7 mouse cellular contexts compared by ENCODE assay signal in the genomic region with DNA sequence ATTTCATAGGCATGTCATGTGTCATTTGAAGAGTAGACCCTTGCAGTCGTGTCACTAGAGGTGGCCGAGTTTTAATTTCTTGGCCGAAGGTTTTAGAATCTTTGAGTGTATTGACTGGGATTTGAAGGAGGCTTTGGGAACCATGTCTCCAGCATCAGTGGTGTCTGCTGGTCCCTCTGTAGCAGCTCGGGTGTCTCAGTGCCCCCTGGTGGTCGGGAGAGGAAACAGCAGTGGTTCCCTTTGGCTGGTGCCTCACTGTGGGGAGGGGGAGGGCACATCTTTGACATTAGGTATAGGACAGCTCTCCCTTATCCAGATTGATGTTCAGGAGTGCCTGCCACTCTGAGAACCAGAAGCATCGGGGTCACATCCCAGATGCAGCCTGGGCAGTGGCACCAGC. TPM values are rescaled to one million over a fixed set of nuclear protein-coding genes. Genes with fewer than 3 reads are reported as not detected.
A peak's percentile ranks its signal among the peaks of the same experiment; 100 is the strongest.
DNase-seq lines count a peak whose midpoint lies in the region; ATAC-seq lines count a peak whose summit lies in the region.

No protein-coding gene starts in this region.

- no peak overlapping the region for H3K4me3 ChIP-seq in midbrain, embryonic 14.5 days (replicated peaks; ENCODE audit: low read depth, low read length)
- no peak overlapping the region for H3K4me3 ChIP-seq in midbrain, embryonic 15.5 days
- no peak overlapping the region for H3K4me3 ChIP-seq in kidney, embryonic 14.5 days (ENCODE audit: low read length)
- no peak overlapping the region for H3K4me3 ChIP-seq in liver, embryonic 13.5 days (replicated peaks)

- H3K36me3 ChIP-seq in midbrain, embryonic 14.5 days (ENCODE audit: control insufficient read depth, insufficient read depth, low read length), result peaks cover 21% of the 10 kb centered on the region; the same call in 1 of the 2 replicates
- no peaks in the 10 kb centered on the region for H3K36me3 ChIP-seq in midbrain, embryonic 15.5 days (replicated peaks)
- peaks cover 30% of the 10 kb centered on the region for H3K36me3 ChIP-seq in kidney, embryonic 14.5 days (ENCODE audit: control insufficient read depth, insufficient read depth, low read length)
- H3K36me3 ChIP-seq in liver, embryonic 13.5 days, result peaks cover 71% of the 10 kb centered on the region

- H3K27me3 ChIP-seq in midbrain, embryonic 14.5 days (ENCODE audit: control insufficient read depth, insufficient read depth, low read length), result no peaks in the 10 kb centered on the region
- H3K27me3 ChIP-seq in midbrain, embryonic 15.5 days (replicated peaks), result no peaks in the 10 kb centered on the region
- H3K27me3 ChIP-seq in kidney, embryonic 14.5 days (ENCODE audit: control insufficient read depth, insufficient read depth, low read length), result no peaks in the 10 kb centered on the region
- no peaks in the 10 kb centered on the region for H3K27me3 ChIP-seq in liver, embryonic 13.5 days

- DNase-seq in midbrain, embryonic 14.5 days, result peak; percentile 71
- peak; percentile 58 for DNase-seq in T-cell, adult 2 months (ENCODE audit: low spot score)
- DNase-seq in liver, embryonic 13.5 days, result peak; percentile 53
- peak; percentile 58 for DNase-seq in right cerebral cortex, postnatal 14 days

- ATAC-seq in midbrain, embryonic 14.5 days (ENCODE audit: low FRiP score, low TSS enrichment), result no peak
- ATAC-seq in midbrain, embryonic 15.5 days (replicated peaks), result no peak
- peak; percentile 44 for ATAC-seq in common myeloid progenitor, adult 5-6 weeks (replicated peaks; ENCODE audit: low read depth, poor library complexity, severe bottlenecking)
- ATAC-seq in kidney, embryonic 14.5 days (ENCODE audit: low FRiP score, low TSS enrichment), result peak; percentile 21; the same call in 1 of the 2 replicates
- no peak for ATAC-seq in liver, embryonic 13.5 days (ENCODE audit: low read depth)

- H3K4me1 ChIP-seq in midbrain, embryonic 14.5 days (ENCODE audit: control insufficient read depth, insufficient read depth, low read length), result peaks cover 11% of the 10 kb centered on the region
- peaks cover 11% of the 10 kb centered on the region for H3K4me1 ChIP-seq in midbrain, embryonic 15.5 days
- H3K4me1 ChIP-seq in kidney, embryonic 14.5 days (ENCODE audit: control insufficient read depth, insufficient read depth, low read length), result no peaks in the 10 kb centered on the region
- peaks cover 82% of the 10 kb centered on the region for H3K4me1 ChIP-seq in liver, embryonic 13.5 days (replicated peaks)

- no peak overlapping the region for H3K9ac ChIP-seq in midbrain, embryonic 14.5 days (replicated peaks; ENCODE audit: low read length)
- H3K9ac ChIP-seq in midbrain, embryonic 15.5 days, result no peak overlapping the region
- H3K9ac ChIP-seq in kidney, embryonic 14.5 days (ENCODE audit: low read depth, low read length), result no peak overlapping the region
- peak overlapping the region; percentile 75; the same call in 1 of the 2 replicates for H3K9ac ChIP-seq in liver, embryonic 13.5 days

- no peaks in the 10 kb centered on the region for H3K9me3 ChIP-seq in midbrain, embryonic 14.5 days (ENCODE audit: control insufficient read depth, low read length)
- no peaks in the 10 kb centered on the region for H3K9me3 ChIP-seq in midbrain, embryonic 15.5 days
- no peaks in the 10 kb centered on the region for H3K9me3 ChIP-seq in kidney, embryonic 14.5 days (ENCODE audit: control insufficient read depth, low read length)
- H3K9me3 ChIP-seq in liver, embryonic 13.5 days (replicated peaks), result no peaks in the 10 kb centered on the region

- no peak overlapping the region for H3K4me2 ChIP-seq in midbrain, embryonic 14.5 days (ENCODE audit: low read length)
- H3K4me2 ChIP-seq in midbrain, embryonic 15.5 days, result no peak overlapping the region
- no peak overlapping the region for H3K4me2 ChIP-seq in kidney, embryonic 14.5 days (replicated peaks; ENCODE audit: low read depth, low read length)
- H3K4me2 ChIP-seq in liver, embryonic 13.5 days, result no peak overlapping the region

- WGBS in midbrain, embryonic 14.5 days, result 41% methylated on average over 6 of the region's 6 CpGs
- 41% methylated on average over 6 of the region's 6 CpGs for WGBS in midbrain, embryonic 15.5 days
- WGBS in kidney, embryonic 14.5 days, result 41% methylated on average over 6 of the region's 6 CpGs
- WGBS in liver, embryonic 13.5 days (ENCODE audit: insufficient replicate concordance), result 26% methylated on average over 6 of the region's 6 CpGs

- no peak overlapping the region for H3K27ac ChIP-seq in midbrain, embryonic 14.5 days (replicated peaks; ENCODE audit: low read depth, low read length)
- H3K27ac ChIP-seq in midbrain, embryonic 15.5 days, result no peak overlapping the region
- H3K27ac ChIP-seq in kidney, embryonic 14.5 days (ENCODE audit: low read depth, low read length), result no peak overlapping the region
- peak overlapping the region; percentile 92 for H3K27ac ChIP-seq in liver, embryonic 13.5 days

RNA-seq across cellular contexts. Expression of a gene that starts 17.7 kb away (rescaled TPM):
- polyA plus RNA-seq in midbrain, embryonic 14.5 days (2014; fragmentation: Nextera tagmentation; extraction: Ambion mirVana), result 16.0 and 16.2 TPM in 2 replicates
- polyA plus RNA-seq in midbrain, embryonic 15.5 days (2015; fragmentation: Nextera tagmentation; extraction: Ambion mirVana), result 18.8 and 22.2 TPM in 2 replicates
- total RNA-seq in common myeloid progenitor, adult 5-6 weeks (2017), result 24.2 and 30.3 TPM in 2 replicates
- 17.9 and 20.9 TPM in 2 replicates for polyA plus RNA-seq in kidney, embryonic 14.5 days (2014; fragmentation: Nextera tagmentation; extraction: Ambion mirVana)
- polyA plus RNA-seq in liver, embryonic 13.5 days (2015; fragmentation: Nextera tagmentation; extraction: Ambion mirVana), result 18.4 and 19.4 TPM in 2 replicates

Comparison
In these comparisons a context has a peak if more than half of its experiments do, and no peak if none do; other contexts are left out.
1. ATAC-seq: peak in common myeloid progenitor, adult 5-6 weeks (single experiment) and kidney, embryonic 14.5 days (single experiment); none in midbrain, embryonic 14.5 days (single experiment), midbrain, embryonic 15.5 days (single experiment) and liver, embryonic 13.5 days (single experiment).
2. Peak in every context shown above with its lines, with median percentiles within 50 percentile points of each other: DNase-seq.